Mouse (Mus musculus) frontal cortex, postnatal 25 days (tissue): ENCODE measurements around the gene Elmo1.

ENCODE experiments used
- DNase-seq, 2 experiments: peaks; one replicate each; pipeline ENCODE4 v3.0.0; 2022; ENCODE audit warnings: low spot score in 2 of 2

The Elmo1 gene

GRCm38 (mm10) chr13:20121385-20122043 is 31.1 kb downstream of the Elmo1 start:
- DNase-seq: no peak

- no peak for DNase-seq
Observed at GRCm38 (mm10) chr13:20123975-20124374, 33.6 kb downstream of the Elmo1 start.

- DNase-seq: no peak
Observed at GRCm38 (mm10) chr13:20124965-20125364, 34.6 kb downstream of the Elmo1 start.

- no peak for DNase-seq
Observed at GRCm38 (mm10) chr13:20125845-20126244, 35.4 kb downstream of the Elmo1 start.

GRCm38 (mm10) chr13:20127553-20127952 is 37.2 kb downstream of the Elmo1 start:
- no peak for DNase-seq

DNA sequence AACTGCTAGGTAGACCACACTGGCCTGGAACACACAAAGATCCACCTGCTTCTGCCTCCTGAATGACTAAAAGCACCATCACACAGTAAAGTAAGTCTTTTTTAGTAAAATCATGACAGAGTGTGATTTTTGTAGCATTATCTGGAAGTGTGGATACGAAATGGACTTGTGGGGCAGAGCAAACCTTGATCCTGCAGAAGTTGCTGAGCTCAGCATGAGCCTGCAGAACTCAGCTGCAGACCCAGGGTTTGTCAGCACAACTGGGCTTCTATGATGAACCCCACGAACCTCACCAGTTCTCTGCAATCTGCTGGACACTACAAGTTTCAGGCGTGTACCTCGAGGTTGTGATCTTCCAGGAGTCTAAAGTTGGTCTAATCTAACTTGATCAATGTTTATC is 37.7 kb downstream of the Elmo1 start:
- no peak for DNase-seq

DNA sequence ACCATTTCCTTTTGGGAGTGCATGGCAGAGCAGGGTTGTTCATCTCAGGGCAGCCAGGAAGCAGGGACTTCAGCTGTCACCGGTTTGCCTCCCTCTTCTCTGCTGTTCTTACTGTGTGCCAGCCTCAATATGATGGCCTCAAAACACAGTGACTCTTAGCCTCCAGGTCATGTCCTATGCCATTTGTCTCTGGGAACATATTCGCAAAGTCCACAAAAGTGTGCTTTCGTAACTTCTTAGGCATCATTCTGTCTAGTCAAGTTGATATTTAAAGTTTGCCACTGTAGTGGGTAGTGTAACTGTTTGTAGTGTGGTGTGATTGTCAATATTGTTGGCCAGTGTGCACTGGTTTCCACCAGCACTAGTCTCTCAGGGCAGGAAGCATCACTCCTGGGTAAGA is 40.3 kb downstream of the Elmo1 start:
- no peak for DNase-seq

DNA sequence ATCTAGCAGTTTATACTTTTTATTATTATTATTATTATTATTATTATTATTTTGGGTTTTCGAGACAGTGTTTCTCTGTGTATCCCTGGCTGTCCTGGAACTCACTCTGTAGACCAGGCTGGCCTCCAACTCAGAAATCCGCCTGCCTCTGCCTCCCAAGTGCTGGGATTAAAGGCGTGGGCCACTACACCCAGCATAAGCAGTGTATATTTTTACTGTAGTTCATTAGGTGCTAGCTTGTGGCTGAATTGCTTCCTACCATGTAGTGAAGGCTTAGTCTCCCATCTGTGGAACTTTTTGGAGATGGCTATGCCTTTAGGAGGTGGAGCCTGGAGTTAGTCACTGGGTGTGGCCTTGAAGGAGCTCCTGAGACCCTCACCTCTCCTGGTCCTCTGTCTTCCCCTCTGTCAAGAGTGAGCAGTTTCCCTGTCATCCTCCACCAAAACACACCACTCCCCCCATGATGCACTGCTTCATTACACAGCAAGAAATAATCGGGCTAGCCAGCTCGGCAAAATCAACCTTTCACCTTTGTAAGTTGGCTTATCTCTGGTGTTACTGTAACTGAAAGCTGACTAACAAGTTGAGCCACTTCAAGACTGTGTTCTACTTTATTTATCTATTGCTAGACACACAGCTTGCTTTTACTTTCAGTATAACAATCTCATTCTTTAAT is 41.1 kb downstream of the Elmo1 start:
- no peak for DNase-seq

- DNase-seq: no peak
Observed at GRCm38 (mm10) chr13:20131998-20132371, 41.6 kb downstream of the Elmo1 start.

- DNase-seq: no peak
Observed at GRCm38 (mm10) chr13:20133602-20134394, 43.4 kb downstream of the Elmo1 start.

DNA sequence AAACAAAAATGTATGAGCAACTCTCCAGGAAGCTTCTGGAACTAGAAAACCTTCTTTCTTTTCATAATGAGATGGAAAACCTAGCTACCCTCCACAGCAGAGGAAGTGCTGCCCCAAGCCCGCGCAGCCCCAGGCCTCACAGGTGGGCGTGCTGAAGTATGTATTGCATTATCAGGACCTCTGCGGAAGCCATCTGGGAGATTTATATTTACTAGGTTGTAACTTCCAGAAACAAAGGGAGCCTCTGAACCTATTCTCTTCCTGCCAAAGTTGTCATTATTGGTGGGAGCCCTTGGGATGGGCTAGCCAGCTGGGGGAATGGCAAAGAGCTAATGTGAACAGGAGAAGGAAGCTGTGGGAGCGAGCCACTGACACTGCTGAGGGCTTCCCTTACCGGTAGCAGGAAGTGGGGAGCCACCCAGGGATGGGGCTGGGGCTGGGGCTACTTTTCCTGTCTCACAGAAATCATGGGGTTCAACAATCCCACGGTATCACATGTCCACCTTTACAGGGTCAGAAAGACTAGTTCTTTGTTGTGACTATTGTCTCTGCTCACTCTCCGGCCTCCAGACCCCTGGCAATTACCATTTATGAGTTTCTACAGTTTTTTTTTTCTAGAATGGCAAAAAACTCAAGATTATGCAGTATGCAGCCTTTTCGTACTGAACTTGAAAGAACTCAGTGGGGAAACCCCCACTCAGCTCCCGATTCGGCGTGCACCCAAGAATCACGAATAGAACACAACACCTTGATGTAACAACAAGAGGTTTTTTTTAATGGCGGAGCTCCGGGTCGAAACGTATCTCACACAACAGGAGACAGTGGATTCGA is 44.2 kb downstream of the Elmo1 start:
- no peak for DNase-seq

DNA sequence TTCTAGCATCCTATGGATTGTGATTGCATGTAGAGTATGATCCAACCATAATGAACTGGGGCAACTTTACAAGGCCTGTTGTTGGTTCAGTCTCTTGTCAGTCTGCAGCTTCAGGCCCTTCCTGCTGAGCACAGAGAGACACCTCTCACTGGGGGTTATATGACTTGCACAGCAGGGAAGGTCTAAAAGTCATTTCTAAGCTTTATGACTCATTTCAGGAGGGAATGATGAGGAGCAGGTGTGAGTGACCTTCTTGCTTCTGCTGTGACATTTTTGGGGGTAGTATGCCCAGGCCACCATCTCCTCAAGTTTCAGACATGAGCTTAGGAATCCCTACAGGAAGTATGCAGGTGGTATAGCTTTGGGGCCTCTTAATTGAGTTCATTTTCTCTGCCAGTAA is 46.4 kb downstream of the Elmo1 start:
- no peak for DNase-seq

GRCm38 (mm10) chr13:20138466-20138865 is 48.1 kb downstream of the Elmo1 start:
- no peak for DNase-seq

- no peak for DNase-seq
Observed at GRCm38 (mm10) chr13:20139060-20139459, 48.7 kb downstream of the Elmo1 start.

DNA sequence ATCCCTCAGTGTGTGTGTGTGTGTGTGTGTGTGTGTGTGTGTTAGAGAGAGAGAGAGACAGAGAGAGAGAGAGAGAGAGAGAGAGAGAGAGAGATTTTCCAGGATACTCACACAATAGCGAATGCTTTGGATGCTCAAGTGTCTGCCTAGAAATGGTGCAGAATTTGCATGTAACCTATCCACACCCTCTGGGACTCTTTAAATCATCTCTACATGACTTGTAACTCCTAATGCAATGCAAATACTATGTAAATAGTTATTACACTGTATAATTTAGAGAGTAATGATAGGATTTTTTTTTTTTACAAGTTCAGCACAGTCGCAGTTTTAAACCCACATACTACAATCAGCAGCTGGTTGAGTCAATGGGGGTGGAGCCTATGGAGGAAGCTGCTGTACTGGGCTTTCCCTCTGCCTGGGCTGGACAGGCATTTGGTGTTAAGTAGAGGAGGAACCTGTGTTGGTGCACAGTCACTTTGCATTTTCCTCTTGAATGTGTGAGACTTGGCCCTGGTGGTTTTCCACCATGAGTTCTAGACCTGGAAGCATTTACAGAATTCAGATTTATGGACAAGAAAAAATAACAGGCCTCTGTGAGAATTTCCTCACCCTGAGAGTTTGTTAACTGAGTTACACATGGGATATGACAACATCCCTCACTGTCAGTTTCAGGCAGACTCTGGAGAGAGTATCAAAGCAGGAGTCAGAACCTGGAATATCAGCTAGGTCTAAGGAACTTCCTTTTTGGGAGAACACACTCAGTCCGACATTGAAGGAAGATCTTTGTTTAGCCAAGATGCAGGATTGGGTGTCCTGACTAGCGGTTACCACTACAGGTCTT is 49.6 kb downstream of the Elmo1 start:
- DNase-seq: no peak

DNA sequence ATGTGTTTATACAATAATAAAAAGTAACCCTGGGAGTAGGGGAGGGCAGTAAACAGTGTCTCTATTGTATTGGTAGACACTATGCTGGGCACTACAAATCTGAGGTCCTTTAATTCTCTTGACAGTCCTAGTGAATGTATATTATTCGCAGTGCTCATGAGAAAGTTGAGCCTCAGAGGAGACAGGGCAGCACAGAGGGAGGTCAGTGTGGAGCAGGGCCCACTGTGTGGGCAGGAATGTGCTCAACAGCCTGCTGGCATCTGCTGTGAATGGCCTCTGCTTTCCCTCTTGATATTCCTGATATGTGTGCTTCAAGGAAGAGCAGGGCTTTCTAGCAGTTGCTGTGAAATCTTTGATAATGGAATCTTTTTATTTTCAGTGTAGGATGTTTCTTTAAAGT is 52.2 kb downstream of the Elmo1 start:
- no peak for DNase-seq

DNA sequence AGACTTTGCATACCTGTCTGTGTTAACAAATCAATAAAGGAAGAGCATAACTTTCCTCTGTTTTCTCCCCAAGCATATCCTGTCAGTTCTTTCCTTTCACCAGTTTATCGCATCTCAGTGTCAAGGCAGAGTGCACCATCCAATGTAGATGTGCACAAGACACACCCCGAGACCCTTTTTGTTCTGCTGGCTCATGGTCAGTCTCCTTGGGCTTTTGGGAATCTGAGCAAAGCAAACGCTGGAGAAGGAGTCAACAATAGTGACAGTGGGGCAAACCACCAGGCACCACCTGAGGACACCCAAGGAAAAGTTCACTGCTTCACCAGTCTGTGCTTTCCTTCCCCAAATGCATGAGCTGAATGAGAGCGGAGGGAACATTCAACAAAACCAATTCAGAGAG is 56.5 kb downstream of the Elmo1 start:
- no peak for DNase-seq

DNA sequence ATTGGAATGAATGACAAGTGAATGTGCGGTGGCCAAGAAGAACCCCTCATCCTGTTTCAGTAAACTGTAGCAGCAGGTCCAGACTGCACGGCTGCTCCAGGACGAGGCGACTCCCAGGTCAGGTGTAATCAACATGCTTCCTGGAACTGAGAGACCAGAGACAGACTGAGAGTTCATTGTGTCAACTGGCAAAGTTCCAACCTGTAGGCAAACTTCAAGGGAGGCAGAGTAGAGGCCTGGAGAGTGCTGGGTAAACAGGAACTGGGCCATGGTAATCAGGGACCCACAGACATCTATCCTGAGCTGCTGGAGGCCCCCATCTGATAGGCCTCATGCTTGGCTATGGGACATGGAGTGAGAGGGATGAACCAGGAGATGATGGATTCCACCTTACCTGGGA is 57.3 kb downstream of the Elmo1 start:
- DNase-seq: no peak

GRCm38 (mm10) chr13:20150130-20150835 is 59.9 kb downstream of the Elmo1 start:
- DNase-seq: no peak

GRCm38 (mm10) chr13:20151302-20151978 is 61.0 kb downstream of the Elmo1 start:
- DNase-seq: no peak
